Mouse (Mus musculus): ENCODE results near the gene Lrrc55. TPM values are rescaled to one million over a fixed set of nuclear protein-coding genes. Genes with fewer than 3 reads are reported as not detected.
"Not testable (repeated sequence)": the region's sequence is repeated elsewhere in the genome, so short reads cannot be mapped to it uniquely, and the experiment has no call there.

The Lrrc55 gene
- 2.1 and 2.9 TPM in 2 replicates for polyA plus RNA-seq (2016; fragmentation: Nextera tagmentation; extraction: Ambion mirVana)

DNA sequence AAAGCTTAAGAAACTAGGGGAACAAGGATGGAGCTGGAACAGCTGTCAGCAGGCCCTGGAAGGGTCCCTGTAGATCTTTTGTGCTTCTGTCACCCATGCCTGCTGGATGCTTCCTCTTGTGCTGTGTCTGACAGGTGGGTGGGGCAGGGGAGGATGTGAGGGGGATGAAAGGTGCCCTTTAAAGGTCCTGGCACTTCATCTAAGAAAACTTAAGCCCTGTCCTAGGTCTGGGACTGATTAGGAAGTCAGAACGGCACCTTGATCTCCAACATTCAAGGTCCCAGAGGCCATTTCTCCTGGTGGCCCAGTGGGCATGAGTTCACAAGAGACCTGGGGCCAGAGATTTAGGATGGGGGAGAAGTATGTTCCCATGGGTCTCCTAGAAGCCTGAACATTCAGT lies at the start of gene Lrrc55:
Lrrc55 (minus strand) TSS at position 297 of the 400 bp plus-strand sequence.
- H3K4me3 ChIP-seq: peak within 1 kb of the TSS; percentile 46
- ATAC-seq (ENCODE audit: low FRiP score, low read depth): no peak
- H3K9ac ChIP-seq (replicated peaks): peak within 1 kb of the TSS; percentile 57
- no peak within 1 kb of the TSS; the same call in 1 of the 2 replicates for H3K27ac ChIP-seq (replicated peaks)
- 80% methylated on average over 1 of the region's 1 CpGs for WGBS
- H3K9me3 ChIP-seq: no peaks in the 10 kb centered on the region
- H3K36me3 ChIP-seq: no peaks in the 10 kb centered on the region
- no peaks in the 10 kb centered on the region for H3K4me1 ChIP-seq
- H3K27me3 ChIP-seq: no peaks in the 10 kb centered on the region
- H3K4me2 ChIP-seq (replicated peaks): peak within 1 kb of the TSS; percentile 68

DNA sequence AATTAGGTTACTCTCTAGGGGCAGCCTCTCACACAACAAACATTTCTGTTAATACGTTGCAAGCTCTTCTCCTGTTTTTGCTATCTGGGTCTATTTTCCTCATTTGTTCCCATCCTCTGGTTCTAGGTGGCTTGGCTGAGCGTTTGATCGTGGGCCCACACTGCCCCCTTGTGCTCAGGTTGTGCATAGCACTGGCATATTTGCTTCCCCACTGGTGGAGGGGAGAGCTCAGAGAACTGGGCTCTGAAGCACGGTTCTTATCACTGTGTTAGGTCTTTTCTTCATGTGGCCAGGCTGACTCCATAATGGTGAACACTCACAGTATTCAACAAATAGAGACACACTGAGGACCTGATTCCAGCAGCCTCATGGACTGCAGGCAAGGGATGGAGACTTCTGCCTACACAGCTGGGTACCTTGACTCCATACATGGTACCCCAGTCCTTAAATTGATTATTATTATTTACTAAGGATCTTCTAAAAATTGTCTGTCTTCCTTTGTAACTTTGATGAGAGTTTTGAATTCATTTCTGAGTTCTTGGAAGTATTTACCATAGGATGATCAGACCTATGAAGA lies 49.6 kb upstream of the Lrrc55 start:
- H3K36me3 ChIP-seq: no peaks in the 10 kb centered on the region
- no peak overlapping the region for H3K27ac ChIP-seq (replicated peaks)
- no peaks in the 10 kb centered on the region for H3K27me3 ChIP-seq
- ATAC-seq (ENCODE audit: low FRiP score, low read depth): peak; percentile 77
- no peak overlapping the region for H3K4me3 ChIP-seq
- H3K9ac ChIP-seq (replicated peaks): no peak overlapping the region
- H3K9me3 ChIP-seq: no peaks in the 10 kb centered on the region
- no peaks in the 10 kb centered on the region for H3K4me1 ChIP-seq
- WGBS: 16% methylated on average over 4 of the region's 4 CpGs
- H3K4me2 ChIP-seq (replicated peaks): no peak overlapping the region

DNA sequence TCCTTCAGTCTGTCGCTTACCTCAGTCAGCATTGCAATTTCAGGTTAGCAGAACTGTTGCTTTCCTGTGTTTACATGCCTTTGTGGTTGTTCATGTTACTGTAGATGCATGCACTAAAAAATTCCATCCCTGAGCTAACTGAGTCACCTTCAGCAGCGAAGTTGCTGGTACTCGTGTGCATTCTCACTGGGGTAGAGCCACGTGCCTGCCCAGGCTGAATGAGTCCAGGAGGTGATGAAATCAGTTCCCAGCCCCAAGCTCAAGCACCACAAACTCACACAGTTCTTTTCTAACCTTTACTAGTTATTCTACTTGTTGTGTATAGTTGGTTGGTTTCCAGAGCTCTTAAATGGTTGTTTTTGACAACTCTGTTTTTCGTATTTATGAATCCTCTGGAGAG lies 48.7 kb upstream of the Lrrc55 start:
- ATAC-seq (ENCODE audit: low FRiP score, low read depth): no peak

DNA sequence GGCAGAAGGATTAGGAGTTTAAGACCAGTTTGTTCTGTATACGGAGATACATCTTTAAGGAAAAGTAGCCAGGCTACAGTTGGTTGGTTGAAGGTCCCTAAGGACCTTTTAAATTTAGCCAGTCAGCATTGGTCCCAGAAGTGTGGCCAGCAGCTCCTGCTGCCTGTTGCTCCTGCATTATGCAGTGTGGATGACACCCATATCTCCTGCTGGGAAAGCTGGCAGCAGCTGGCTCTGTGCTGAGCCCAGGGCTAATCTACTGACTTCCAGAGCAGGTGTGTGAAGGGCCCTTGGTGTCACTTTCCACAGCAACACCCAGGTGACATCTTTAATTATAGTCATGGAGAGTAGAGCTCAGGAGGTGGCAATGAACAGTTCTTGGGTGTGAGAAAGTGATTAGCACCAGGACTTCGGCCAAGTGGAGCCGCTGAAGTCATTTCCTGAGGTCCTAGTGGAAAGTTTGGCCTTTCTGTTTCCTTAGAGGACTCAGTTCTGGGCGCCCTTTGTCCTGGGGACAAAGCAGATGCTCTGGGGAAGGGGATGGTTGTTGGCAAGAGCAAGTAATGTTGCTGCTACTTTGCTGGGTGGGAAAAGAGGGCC lies 41.2 kb upstream of the Lrrc55 start:
- Histone ChIP-seq H3K9me3 (no peaks in the 10 kb centered on the region), H3K9ac (replicated peaks) (no peak overlapping the region), H3K27me3 (no peaks in the 10 kb centered on the region), H3K36me3 (no peaks in the 10 kb centered on the region), H3K4me1 (no peaks in the 10 kb centered on the region), H3K4me2 (replicated peaks) (no peak overlapping the region), H3K27ac (replicated peaks) (no peak overlapping the region), H3K4me3 (no peak overlapping the region)
- 64% methylated on average over 4 of the region's 4 CpGs for WGBS
- no peak for ATAC-seq (ENCODE audit: low FRiP score, low read depth)

More for the DNA sequence above, 48.7 kb upstream of the Lrrc55 start:
- 83% methylated on average over 5 of the region's 5 CpGs for WGBS
- Histone ChIP-seq H3K27me3 (no peaks in the 10 kb centered on the region), H3K4me2 (replicated peaks) (no peak overlapping the region), H3K4me3 (no peak overlapping the region), H3K4me1 (no peaks in the 10 kb centered on the region), H3K9me3 (no peaks in the 10 kb centered on the region), H3K36me3 (no peaks in the 10 kb centered on the region), H3K27ac (replicated peaks) (no peak overlapping the region), H3K9ac (replicated peaks) (no peak overlapping the region)

DNA sequence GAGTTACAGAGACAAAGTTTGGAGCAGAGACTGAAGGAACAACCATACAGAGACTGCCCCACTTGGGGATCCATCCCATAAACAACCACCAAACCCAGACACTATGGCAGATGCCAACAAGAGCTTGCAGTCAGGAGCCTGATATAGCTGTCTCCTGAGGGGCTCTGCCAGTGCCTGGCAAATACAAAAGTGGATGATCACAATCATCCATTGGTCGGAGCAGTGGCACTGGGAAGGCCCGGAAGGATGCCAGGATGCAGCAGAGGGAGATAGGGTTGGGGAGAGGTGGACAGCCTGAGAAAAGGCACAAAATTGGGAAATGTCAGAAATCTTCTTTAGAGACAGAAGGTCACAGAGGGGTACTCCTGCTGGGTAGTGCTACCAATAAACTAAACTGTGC lies 40.2 kb upstream of the Lrrc55 start:
- not testable (repeated sequence) for H3K4me2 ChIP-seq (replicated peaks); H3K9ac ChIP-seq (replicated peaks); H3K4me3 ChIP-seq; H3K9me3 ChIP-seq; ATAC-seq (ENCODE audit: low FRiP score, low read depth); H3K27me3 ChIP-seq; H3K36me3 ChIP-seq; H3K4me1 ChIP-seq; H3K27ac ChIP-seq (replicated peaks)
- WGBS: 91% methylated on average over 2 of the region's 2 CpGs

DNA sequence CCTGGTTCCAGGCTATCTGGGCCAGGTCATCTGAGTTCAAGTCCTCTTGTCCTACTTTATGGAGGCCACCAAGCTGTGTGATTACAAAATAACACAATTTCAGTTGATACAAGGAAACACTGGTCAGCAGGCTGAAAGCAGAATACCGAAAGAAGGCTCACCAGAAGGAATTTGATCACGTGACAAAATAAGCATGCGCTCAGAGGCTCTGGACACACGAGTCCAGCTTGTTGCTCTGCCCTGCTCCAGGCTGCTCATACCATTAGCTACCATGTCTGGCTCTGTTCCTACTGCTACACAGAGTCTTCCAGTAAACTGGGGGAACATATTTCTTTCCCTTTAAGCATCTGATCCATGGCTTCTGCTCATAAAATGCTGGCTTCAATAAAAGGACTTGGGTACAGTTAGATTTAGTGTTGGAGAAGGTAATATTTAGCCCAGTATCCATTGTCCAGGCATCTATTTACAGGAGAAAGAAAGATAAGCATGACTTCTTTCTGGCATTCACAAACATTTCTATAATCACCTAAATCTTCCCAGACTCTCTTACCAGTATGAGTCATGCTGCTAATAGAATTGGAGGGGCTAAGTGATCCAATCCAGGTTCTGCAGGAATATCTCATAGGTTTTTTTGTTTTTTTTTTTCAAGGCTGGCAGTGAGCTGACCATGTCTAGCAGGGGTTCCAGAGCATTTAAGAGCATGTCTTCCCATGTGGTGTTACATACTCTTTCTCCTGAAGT lies 33.9 kb upstream of the Lrrc55 start:
- no peaks in the 10 kb centered on the region for H3K4me1 ChIP-seq
- WGBS: 87% methylated on average over 4 of the region's 4 CpGs
- H3K27ac ChIP-seq (replicated peaks): no peak overlapping the region
- H3K9me3 ChIP-seq: no peaks in the 10 kb centered on the region
- H3K9ac ChIP-seq (replicated peaks): no peak overlapping the region
- H3K27me3 ChIP-seq: no peaks in the 10 kb centered on the region
- H3K4me3 ChIP-seq: no peak overlapping the region
- H3K4me2 ChIP-seq (replicated peaks): no peak overlapping the region
- no peaks in the 10 kb centered on the region for H3K36me3 ChIP-seq
- ATAC-seq (ENCODE audit: low FRiP score, low read depth): no peak

DNA sequence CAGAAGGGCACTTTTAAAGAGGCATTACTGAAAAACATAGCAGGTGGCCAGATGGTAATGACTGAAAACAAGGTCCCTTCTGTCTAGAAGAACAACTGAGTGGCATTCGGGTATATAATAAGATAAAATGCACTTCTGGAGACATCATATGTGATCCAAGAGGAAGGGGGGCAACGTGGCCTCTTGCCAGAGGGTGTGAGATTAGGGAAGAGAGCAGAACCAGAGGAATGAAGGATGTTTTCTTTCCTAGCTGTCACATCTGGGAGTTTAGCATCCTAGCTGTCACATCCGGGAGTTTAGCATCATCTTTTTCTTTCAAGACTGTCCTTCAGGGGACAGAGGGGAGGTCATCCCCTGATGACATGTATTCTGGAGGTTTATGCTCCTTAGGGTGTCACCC lies 32.6 kb upstream of the Lrrc55 start:
- no peak for ATAC-seq (ENCODE audit: low FRiP score, low read depth)
- Histone ChIP-seq H3K27ac (replicated peaks) (no peak overlapping the region), H3K4me1 (no peaks in the 10 kb centered on the region), H3K9ac (replicated peaks) (no peak overlapping the region), H3K4me2 (replicated peaks) (no peak overlapping the region), H3K9me3 (no peaks in the 10 kb centered on the region), H3K27me3 (no peaks in the 10 kb centered on the region), H3K36me3 (no peaks in the 10 kb centered on the region), H3K4me3 (no peak overlapping the region)
- 70% methylated on average over 3 of the region's 3 CpGs for WGBS

DNA sequence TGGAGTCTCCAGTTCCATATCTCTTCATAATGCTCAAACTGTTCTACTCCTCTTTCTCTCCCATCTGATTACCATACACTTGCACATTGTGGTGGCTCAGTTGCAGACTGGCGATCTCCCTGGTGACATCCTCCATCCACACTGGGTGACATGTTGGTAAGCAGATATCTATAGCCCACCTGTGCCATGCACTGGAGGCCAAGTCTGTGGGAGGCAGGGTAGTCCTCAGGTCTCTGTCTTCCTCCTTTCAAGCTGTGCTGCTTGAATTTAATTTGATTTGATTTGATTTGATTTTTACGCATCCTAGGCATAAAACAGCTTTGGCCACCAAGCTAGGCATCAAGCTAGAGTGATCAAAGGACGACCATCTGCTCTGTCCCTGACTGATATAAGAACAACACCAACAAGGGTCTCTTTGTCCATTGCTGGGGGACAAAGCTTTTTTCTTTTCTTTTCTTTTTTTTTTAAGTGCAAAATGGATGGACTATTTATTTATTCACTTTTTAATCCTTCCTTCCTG lies 30.9 kb upstream of the Lrrc55 start:
- no peak overlapping the region for H3K4me3 ChIP-seq
- no peak for ATAC-seq (ENCODE audit: low FRiP score, low read depth)
- no peak overlapping the region for H3K9ac ChIP-seq (replicated peaks)
- no peak overlapping the region for H3K4me2 ChIP-seq (replicated peaks)
- H3K36me3 ChIP-seq: no peaks in the 10 kb centered on the region
- 0 out of 2 replicates have a peak, but pooled peaks cover 3% of the 10 kb centered on the region for H3K4me1 ChIP-seq
- WGBS: 82% methylated on average over 3 of the region's 3 CpGs
- no peak overlapping the region for H3K27ac ChIP-seq (replicated peaks)
- H3K27me3 ChIP-seq: no peaks in the 10 kb centered on the region
- H3K9me3 ChIP-seq: no peaks in the 10 kb centered on the region

DNA sequence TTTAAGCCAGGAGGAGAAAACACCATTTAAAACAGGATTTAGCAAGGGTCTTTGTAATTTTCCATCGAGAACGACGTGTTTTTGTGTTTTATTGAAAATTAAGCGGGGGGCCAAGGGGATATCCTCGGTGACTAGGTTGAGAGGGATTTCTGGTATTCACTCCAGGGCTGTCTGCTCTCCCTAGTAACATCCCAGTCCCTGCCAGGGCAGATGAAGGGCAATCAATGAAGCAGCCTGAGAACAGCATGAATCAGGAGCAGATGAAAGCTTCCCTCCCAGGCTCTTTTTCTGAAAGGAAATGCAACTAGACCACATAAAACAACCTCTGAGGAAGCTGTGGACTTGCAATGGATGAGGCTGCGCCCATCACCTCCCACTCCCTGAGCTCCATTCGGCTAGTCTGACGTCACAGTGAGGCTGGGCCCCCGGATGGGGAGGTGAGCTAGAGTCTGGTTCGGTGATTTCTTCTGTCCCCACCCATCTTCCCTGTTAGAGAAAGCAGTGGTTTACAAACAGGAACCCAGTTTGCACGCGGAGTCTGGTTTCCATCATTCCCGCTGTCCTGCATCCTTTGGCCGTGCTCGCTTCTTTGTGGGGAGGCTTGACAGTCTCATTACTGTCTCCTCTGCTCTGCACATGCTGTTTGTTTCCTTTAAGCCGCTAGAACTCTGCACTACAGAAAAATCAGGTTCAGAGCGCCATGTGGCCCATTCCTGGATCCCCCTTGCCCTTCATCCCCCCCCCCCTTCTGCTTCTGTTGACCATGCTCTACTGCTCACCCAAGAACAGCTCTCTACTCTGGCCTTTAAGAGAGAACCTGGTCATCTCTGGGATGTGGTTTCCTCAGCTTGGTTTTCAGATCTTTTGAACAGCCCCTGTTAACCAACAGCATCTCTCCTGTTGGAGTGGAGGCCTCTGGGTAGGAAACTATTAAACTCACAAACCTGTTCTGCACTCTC lies 27.5 kb upstream of the Lrrc55 start:
- no peak overlapping the region for H3K9ac ChIP-seq (replicated peaks)
- no peak overlapping the region for H3K4me2 ChIP-seq (replicated peaks)
- no peak overlapping the region for H3K4me3 ChIP-seq
- H3K36me3 ChIP-seq: no peaks in the 10 kb centered on the region
- 0 out of 2 replicates have a peak, but pooled peaks cover 3% of the 10 kb centered on the region for H3K4me1 ChIP-seq
- no peak overlapping the region for H3K27ac ChIP-seq (replicated peaks)
- no peaks in the 10 kb centered on the region for H3K9me3 ChIP-seq
- no peaks in the 10 kb centered on the region for H3K27me3 ChIP-seq
- ATAC-seq (ENCODE audit: low FRiP score, low read depth): no peak; the same call in 1 of the 2 replicates
- 50% methylated on average over 17 of the region's 17 CpGs for WGBS

DNA sequence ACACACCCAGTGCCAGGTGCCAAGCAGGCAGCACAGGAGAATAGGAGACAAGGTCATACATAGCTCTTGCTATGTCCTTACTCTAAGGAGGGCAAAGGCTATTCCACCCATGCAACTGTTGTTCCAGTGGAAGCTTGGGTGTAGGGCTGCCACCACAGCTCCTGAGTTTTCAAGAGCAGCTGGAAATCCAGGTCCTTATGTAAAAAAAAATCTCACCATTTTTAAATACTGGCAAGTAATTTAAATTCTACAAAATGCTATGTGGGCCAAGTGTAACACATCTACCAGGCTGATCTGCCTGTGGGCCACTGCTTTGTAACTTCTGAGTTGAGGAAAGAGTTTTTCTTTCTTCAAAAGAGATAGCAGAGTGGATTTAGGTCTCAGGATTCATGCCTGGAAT lies 19.6 kb upstream of the Lrrc55 start:
- Histone ChIP-seq H3K9ac (replicated peaks) (no peak overlapping the region), H3K36me3 (no peaks in the 10 kb centered on the region), H3K4me2 (replicated peaks) (no peak overlapping the region), H3K4me3 (no peak overlapping the region), H3K9me3 (no peaks in the 10 kb centered on the region), H3K27me3 (no peaks in the 10 kb centered on the region), H3K27ac (replicated peaks) (no peak overlapping the region), H3K4me1 (no peaks in the 10 kb centered on the region)
- no peak for ATAC-seq (ENCODE audit: low FRiP score, low read depth)

DNA sequence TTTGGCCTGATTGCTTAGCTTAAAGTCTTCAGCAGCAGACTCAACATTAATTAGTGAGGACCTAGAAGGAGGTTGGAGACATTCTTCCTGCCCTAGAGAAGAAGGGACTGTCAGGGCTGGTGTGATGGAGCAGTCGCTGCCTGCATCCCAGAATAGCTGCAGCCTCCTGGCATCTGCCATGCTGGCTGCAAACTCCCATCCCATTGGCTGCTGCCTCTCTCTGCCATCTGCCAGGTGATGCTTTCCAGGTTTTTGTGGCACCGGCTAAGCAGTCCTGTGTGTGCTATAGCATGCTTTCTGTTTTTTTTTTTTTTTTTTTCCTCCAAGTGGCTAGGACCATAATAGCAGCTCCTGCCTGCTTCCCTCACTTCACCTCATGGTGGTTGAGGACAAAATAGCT lies 16.7 kb upstream of the Lrrc55 start:
- Histone ChIP-seq H3K27ac (replicated peaks) (no peak overlapping the region), H3K36me3 (no peaks in the 10 kb centered on the region), H3K4me3 (no peak overlapping the region), H3K4me1 (no peaks in the 10 kb centered on the region), H3K4me2 (replicated peaks) (no peak overlapping the region), H3K9ac (replicated peaks) (no peak overlapping the region), H3K9me3 (no peaks in the 10 kb centered on the region), H3K27me3 (no peaks in the 10 kb centered on the region)
- WGBS: 84% methylated on average over 2 of the region's 2 CpGs
- no peak for ATAC-seq (ENCODE audit: low FRiP score, low read depth)

Measured in midbrain, embryonic 12.5 days (tissue).